Mouse (Mus musculus) liver, adult 2 months (tissue): ENCODE measurements around the gene Rpap1.

Experiments
- CTCF ChIP-seq: fragments of 200-500 bp; IDR thresholded peaks from 2 replicates; pipeline ENCODE4 v1.5.1; 2011; ENCODE audit warnings: low read depth, low read length, control low read depth
- POLR2A ChIP-seq: fragments of 200-500 bp; IDR thresholded peaks from 2 replicates; pipeline ENCODE4 v1.6.1; 2011; ENCODE audit warnings: low read length, control low read depth; ENCODE audit not compliant: insufficient read depth; ENCODE audit errors: extremely low read depth

DNA sequence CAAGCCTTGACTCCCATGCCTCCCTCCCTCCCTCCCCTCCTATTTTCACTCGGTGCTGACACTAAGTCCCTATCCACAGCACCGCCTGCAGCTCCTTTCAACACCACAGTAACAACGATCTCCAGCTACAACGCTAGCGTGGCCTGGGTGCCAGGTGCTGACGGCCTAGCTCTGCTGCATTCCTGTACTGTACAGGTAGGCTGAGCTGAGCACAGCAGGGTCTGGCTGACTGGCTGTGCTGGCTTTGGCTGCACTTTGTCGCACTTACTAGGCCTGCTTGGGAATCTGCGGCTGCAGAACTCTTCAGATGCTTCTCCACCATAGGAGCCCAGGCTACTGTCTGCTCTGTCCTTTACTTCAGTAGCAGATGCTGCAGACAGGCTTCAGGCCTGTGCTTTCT lies 18.2 kb upstream of the Rpap1 start:
- TF ChIP-seq POLR2A = no peak
- TF ChIP-seq CTCF = no peak
